Mouse (Mus musculus): ENCODE data around the gene Gm9040. TPM values are rescaled to one million over a fixed set of nuclear protein-coding genes. Genes with fewer than 3 reads are reported as not detected.
"Not testable (repeated sequence)": the region's sequence is repeated elsewhere in the genome, so short reads cannot be mapped to it uniquely, and the experiment has no call there.

Gene Gm9040
- polyA plus RNA-seq (2016; fragmentation: Nextera tagmentation; extraction: Ambion mirVana): not detected in 2 replicates

GRCm38 (mm10) chr10:118326869-118327268, at the start of gene Gm9040:
Gm9040 (minus strand) TSS chr10:118326969.
- H3K4me2 ChIP-seq (replicated peaks); H3K27me3 ChIP-seq; ATAC-seq (ENCODE audit: low FRiP score); H3K36me3 ChIP-seq; H3K4me1 ChIP-seq; H3K9ac ChIP-seq; H3K9me3 ChIP-seq (replicated peaks); H3K27ac ChIP-seq; H3K4me3 ChIP-seq: not testable (repeated sequence)
- WGBS: no CpG with 5 or more reads among the region's 11 CpGs

DNA sequence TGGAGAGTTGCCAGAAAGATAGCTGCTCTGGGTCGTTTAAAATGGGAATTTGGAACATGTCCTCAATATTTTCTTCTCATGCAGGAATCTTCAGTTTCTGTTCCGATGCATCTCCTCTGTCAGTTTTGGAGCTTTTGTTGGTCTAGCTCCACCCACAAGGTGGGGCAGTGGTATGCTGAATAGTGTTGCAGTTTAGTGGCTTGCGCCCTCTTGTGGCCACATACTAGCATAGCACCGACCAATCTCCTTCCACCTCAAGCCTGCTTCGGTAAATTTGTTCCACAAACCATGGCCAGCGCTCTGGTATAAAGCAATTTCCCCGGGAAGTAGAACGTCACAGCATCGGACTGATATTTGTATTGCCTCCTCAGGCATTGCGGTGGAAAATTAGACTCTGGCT, 43.7 kb upstream of the Gm9040 start:
- no peak overlapping the region for H3K9ac ChIP-seq
- peak; percentile 88 for ATAC-seq (ENCODE audit: low FRiP score)
- no peak overlapping the region for H3K27ac ChIP-seq
- 15% methylated on average over 10 of the region's 10 CpGs for WGBS
- H3K4me1 ChIP-seq: no peaks in the 10 kb centered on the region
- H3K36me3 ChIP-seq: no peaks in the 10 kb centered on the region
- no peaks in the 10 kb centered on the region for H3K27me3 ChIP-seq
- peak overlapping the region; percentile 42 for H3K4me2 ChIP-seq (replicated peaks)
- H3K9me3 ChIP-seq (replicated peaks): no peaks in the 10 kb centered on the region
- H3K4me3 ChIP-seq: no peak overlapping the region

- no peak overlapping the region for H3K27ac ChIP-seq
- no peaks in the 10 kb centered on the region for H3K27me3 ChIP-seq
- no peak overlapping the region for H3K4me3 ChIP-seq
- H3K9ac ChIP-seq: no peak overlapping the region
- H3K4me1 ChIP-seq: no peaks in the 10 kb centered on the region
- H3K4me2 ChIP-seq (replicated peaks): no peak overlapping the region
- H3K9me3 ChIP-seq (replicated peaks): no peaks in the 10 kb centered on the region
- H3K36me3 ChIP-seq: no peaks in the 10 kb centered on the region
- no peak for ATAC-seq (ENCODE audit: low FRiP score)
- 88% methylated on average over 9 of the region's 9 CpGs for WGBS
Observed at GRCm38 (mm10) chr10:118369518-118369917, 42.7 kb upstream of the Gm9040 start.

GRCm38 (mm10) chr10:118354005-118354404, 27.2 kb upstream of the Gm9040 start, which contains the start of gene Gm9049:
Gm9049 (minus strand) TSS chr10:118354105.
- not testable (repeated sequence) for H3K36me3 ChIP-seq; H3K4me2 ChIP-seq (replicated peaks); H3K27me3 ChIP-seq; ATAC-seq (ENCODE audit: low FRiP score); H3K4me1 ChIP-seq; H3K9me3 ChIP-seq (replicated peaks); H3K27ac ChIP-seq; H3K4me3 ChIP-seq; H3K9ac ChIP-seq
- 100% methylated on average over 1 of the region's 11 CpGs for WGBS

DNA sequence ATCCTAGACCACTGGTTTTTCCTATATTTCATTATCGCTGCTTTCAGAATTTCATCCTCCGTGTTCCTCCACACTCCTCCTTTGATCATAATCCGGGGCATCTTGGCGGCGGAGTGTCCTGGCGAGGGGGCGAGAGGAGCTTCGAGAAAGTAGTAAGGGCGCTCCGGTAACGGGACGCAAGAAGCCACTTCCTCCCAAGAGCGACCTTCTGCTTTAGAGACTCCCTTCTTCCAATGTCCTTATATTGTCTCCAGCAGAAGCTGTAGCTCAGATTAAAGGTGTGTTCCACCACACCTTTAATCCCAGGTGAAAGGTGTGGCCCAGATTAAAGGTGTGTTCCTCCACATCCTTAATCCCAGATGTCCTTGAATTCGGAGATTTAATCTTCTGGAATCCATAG, 21.8 kb upstream of the Gm9040 start, which contains the start of gene Gm9048:
Gene Gm9048 (minus strand): TSS at position 101 of the 400 bp plus-strand sequence.
- not testable (repeated sequence) for H3K9me3 ChIP-seq (replicated peaks); H3K4me2 ChIP-seq (replicated peaks); H3K36me3 ChIP-seq; H3K9ac ChIP-seq; H3K4me3 ChIP-seq; H3K4me1 ChIP-seq; ATAC-seq (ENCODE audit: low FRiP score); H3K27ac ChIP-seq; H3K27me3 ChIP-seq
- 92% methylated on average over 1 of the region's 14 CpGs for WGBS

- not testable (repeated sequence) for H3K9me3 ChIP-seq (replicated peaks); ATAC-seq (ENCODE audit: low FRiP score); H3K4me2 ChIP-seq (replicated peaks); H3K36me3 ChIP-seq; H3K27ac ChIP-seq; H3K4me1 ChIP-seq; H3K9ac ChIP-seq; H3K4me3 ChIP-seq; H3K27me3 ChIP-seq
- no CpG with 5 or more reads among the region's 14 CpGs for WGBS
Observed at GRCm38 (mm10) chr10:118343155-118343554, 16.4 kb upstream of the Gm9040 start, which contains the start of gene Gm9046. Gm9046 (minus strand) TSS chr10:118343255.

GRCm38 (mm10) chr10:118337731-118338130, 11.0 kb upstream of the Gm9040 start, which contains the start of gene Gm9045:
Gm9045 (minus strand) TSS chr10:118337831.
- H3K9ac ChIP-seq; H3K4me2 ChIP-seq (replicated peaks); H3K36me3 ChIP-seq; ATAC-seq (ENCODE audit: low FRiP score); H3K27me3 ChIP-seq; H3K4me3 ChIP-seq; H3K27ac ChIP-seq; H3K9me3 ChIP-seq (replicated peaks); H3K4me1 ChIP-seq: not testable (repeated sequence)
- no CpG with 5 or more reads among the region's 14 CpGs for WGBS

GRCm38 (mm10) chr10:118332308-118332707, 5.5 kb upstream of the Gm9040 start, which contains the start of gene Gm9044:
Gm9044 (minus strand) TSS chr10:118332408.
- H3K27ac ChIP-seq; H3K9ac ChIP-seq; H3K9me3 ChIP-seq (replicated peaks); H3K36me3 ChIP-seq; ATAC-seq (ENCODE audit: low FRiP score); H3K4me2 ChIP-seq (replicated peaks); H3K4me3 ChIP-seq; H3K4me1 ChIP-seq; H3K27me3 ChIP-seq: not testable (repeated sequence)
- WGBS: no CpG with 5 or more reads among the region's 14 CpGs

DNA sequence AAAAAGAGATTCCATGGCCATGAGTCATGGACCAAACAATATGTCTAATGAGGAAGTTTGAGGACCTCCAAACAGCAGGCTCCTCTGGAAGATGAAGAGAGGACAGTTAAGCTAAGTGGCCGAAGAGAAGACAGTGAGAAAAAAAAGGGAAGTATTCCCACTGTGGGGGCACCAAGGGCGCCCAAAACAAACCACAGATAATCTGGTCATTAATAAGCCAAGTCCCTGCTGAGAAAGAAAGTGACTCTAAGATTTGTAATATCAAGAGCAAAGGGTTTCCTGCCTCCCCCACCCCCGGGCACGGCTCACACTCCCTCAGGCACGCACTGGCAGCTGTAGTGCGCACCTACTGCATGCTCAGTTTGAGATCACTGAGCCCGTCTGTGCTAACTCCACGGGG, 7.7 kb downstream of the Gm9040 start:
- H3K4me3 ChIP-seq: no peak overlapping the region
- H3K9me3 ChIP-seq (replicated peaks): no peaks in the 10 kb centered on the region
- WGBS: 86% methylated on average over 8 of the region's 8 CpGs
- no peak overlapping the region for H3K27ac ChIP-seq
- H3K36me3 ChIP-seq: no peaks in the 10 kb centered on the region
- no peak for ATAC-seq (ENCODE audit: low FRiP score)
- H3K9ac ChIP-seq: no peak overlapping the region
- no peaks in the 10 kb centered on the region for H3K4me1 ChIP-seq
- no peaks in the 10 kb centered on the region for H3K27me3 ChIP-seq
- no peak overlapping the region for H3K4me2 ChIP-seq (replicated peaks)

GRCm38 (mm10) chr10:118302133-118302532, 24.6 kb downstream of the Gm9040 start:
- H3K36me3 ChIP-seq; H3K27ac ChIP-seq; H3K9ac ChIP-seq; H3K4me2 ChIP-seq (replicated peaks); H3K4me1 ChIP-seq; ATAC-seq (ENCODE audit: low FRiP score); H3K9me3 ChIP-seq (replicated peaks); H3K27me3 ChIP-seq; H3K4me3 ChIP-seq: not testable (repeated sequence)
- 53% methylated on average over 2 of the region's 2 CpGs for WGBS

- Histone ChIP-seq H3K9ac (no peak within 1 kb of the TSS), H3K27ac (no peak within 1 kb of the TSS), H3K4me3 (no peak within 1 kb of the TSS), H3K27me3 (no peaks in the 10 kb centered on the region), H3K9me3 (replicated peaks) (no peaks in the 10 kb centered on the region), H3K36me3 (no peaks in the 10 kb centered on the region), H3K4me1 (no peaks in the 10 kb centered on the region), H3K4me2 (replicated peaks) (no peak within 1 kb of the TSS)
- WGBS: 90% methylated on average over 6 of the region's 6 CpGs
- ATAC-seq (ENCODE audit: low FRiP score): no peak
Observed at GRCm38 (mm10) chr10:118294938-118295337, 31.8 kb downstream of the Gm9040 start, which contains the start of gene Iltifb. Iltifb (minus strand) TSS chr10:118295038.

DNA sequence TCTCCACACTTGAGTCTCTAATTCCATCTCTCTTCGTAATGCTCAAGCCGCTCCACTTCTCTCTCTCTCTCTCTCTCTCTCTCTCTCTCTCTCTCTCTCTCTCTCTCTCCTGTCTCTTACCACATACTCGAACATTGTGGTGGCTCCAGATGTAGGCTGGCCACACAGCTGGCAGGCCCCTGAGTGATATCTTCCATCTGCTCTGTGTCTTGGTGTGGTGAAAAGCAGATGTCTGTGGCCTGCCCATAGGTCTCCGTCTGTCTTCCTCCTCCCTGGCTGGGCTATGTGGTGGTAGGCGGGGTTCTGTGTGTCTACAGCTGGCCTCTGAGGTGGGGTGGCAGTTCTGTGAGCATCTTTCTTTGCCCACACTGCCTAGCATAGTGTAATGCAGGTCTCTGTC, 43.8 kb downstream of the Gm9040 start:
- ATAC-seq (ENCODE audit: low FRiP score); H3K36me3 ChIP-seq: not testable (repeated sequence)
- 87% methylated on average over 2 of the region's 5 CpGs for WGBS

DNA sequence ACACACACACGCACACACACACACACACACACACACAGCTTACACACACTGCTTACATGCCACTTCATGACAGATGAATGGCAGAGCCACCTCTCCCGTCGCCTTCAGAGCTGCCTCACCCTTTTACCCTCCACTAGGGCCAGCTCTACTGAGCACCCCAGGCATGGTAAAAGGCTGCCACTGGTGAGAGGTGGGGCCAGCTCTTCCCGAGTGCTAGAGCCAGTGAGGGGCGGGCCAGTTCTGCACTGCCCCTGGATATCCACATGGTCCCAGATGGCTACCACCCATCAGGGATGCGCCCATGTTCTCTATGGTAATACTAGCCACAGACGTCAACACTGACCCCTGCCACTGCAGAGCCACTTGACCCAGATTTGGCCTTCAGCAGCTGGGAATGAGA, 44.2 kb downstream of the Gm9040 start:
- H3K27ac ChIP-seq; H3K9ac ChIP-seq; H3K4me2 ChIP-seq (replicated peaks); ATAC-seq (ENCODE audit: low FRiP score); H3K36me3 ChIP-seq; H3K9me3 ChIP-seq (replicated peaks); H3K27me3 ChIP-seq; H3K4me3 ChIP-seq; H3K4me1 ChIP-seq: not testable (repeated sequence)
- 78% methylated on average over 7 of the region's 7 CpGs for WGBS

More for the DNA sequence above, 43.8 kb downstream of the Gm9040 start:
- not testable (repeated sequence) for H3K9me3 ChIP-seq (replicated peaks); H3K27me3 ChIP-seq; H3K27ac ChIP-seq; H3K4me1 ChIP-seq; H3K4me2 ChIP-seq (replicated peaks); H3K4me3 ChIP-seq; H3K9ac ChIP-seq
